Mouse (Mus musculus): Measurements from ENCODE around the gene Zg16. TPM values are rescaled to one million over a fixed set of nuclear protein-coding genes. Genes with fewer than 3 reads are reported as not detected.
"Not testable (repeated sequence)": the region's sequence is repeated elsewhere in the genome, so short reads cannot be mapped to it uniquely, and the experiment has no call there.

Zg16 gene
- polyA plus RNA-seq (2015; fragmentation: Nextera tagmentation; extraction: Ambion mirVana), result not detected in 2 replicates

GRCm38 (mm10) chr7:127087278-127088010 lies at the start of gene Zg16:
Gene Zg16, minus strand, starts transcription at chr7:127087328.
- WGBS, result 80% methylated on average over 6 of the region's 6 CpGs
- not testable (repeated sequence) for H3K36me3 ChIP-seq; H3K4me1 ChIP-seq; H3K9ac ChIP-seq (replicated peaks); H3K27me3 ChIP-seq; ATAC-seq (replicated peaks); H3K27ac ChIP-seq (replicated peaks); H3K9me3 ChIP-seq; H3K4me3 ChIP-seq; H3K4me2 ChIP-seq (replicated peaks)

- Histone ChIP-seq H3K36me3 (no peaks in the 10 kb centered on the region), H3K27me3 (no peaks in the 10 kb centered on the region), H3K9ac (replicated peaks) (no peak overlapping the region), H3K4me1 (no peaks in the 10 kb centered on the region), H3K9me3 (no peaks in the 10 kb centered on the region), H3K4me3 (no peak overlapping the region), H3K4me2 (replicated peaks) (no peak overlapping the region), H3K27ac (replicated peaks) (no peak overlapping the region)
- no peak for ATAC-seq (replicated peaks)
- WGBS, result 84% methylated on average over 22 of the region's 22 CpGs
These were observed 49.3 kb upstream of the Zg16 start for GRCm38 (mm10) chr7:127136181-127137071.

GRCm38 (mm10) chr7:127134821-127135447 lies 47.8 kb upstream of the Zg16 start:
- H3K4me2 ChIP-seq (replicated peaks), result no peak overlapping the region
- no peaks in the 10 kb centered on the region for H3K9me3 ChIP-seq
- H3K27me3 ChIP-seq, result no peaks in the 10 kb centered on the region
- ATAC-seq (replicated peaks), result no peak
- H3K4me3 ChIP-seq, result no peak overlapping the region
- WGBS, result 86% methylated on average over 11 of the region's 11 CpGs
- H3K4me1 ChIP-seq, result no peaks in the 10 kb centered on the region
- H3K27ac ChIP-seq (replicated peaks), result no peak overlapping the region
- H3K36me3 ChIP-seq, result no peaks in the 10 kb centered on the region
- no peak overlapping the region for H3K9ac ChIP-seq (replicated peaks)

GRCm38 (mm10) chr7:127133125-127133524 lies 46.0 kb upstream of the Zg16 start:
- Histone ChIP-seq H3K27me3 (no peaks in the 10 kb centered on the region), H3K4me2 (replicated peaks) (no peak overlapping the region), H3K9me3 (no peaks in the 10 kb centered on the region), H3K36me3 (no peaks in the 10 kb centered on the region), H3K9ac (replicated peaks) (no peak overlapping the region), H3K4me3 (no peak overlapping the region), H3K27ac (replicated peaks) (no peak overlapping the region), H3K4me1 (no peaks in the 10 kb centered on the region; the same call in 1 of the 2 replicates)
- WGBS, result 55% methylated on average over 5 of the region's 5 CpGs
- no peak for ATAC-seq (replicated peaks)

GRCm38 (mm10) chr7:127129638-127130037 lies 42.5 kb upstream of the Zg16 start:
- no peak overlapping the region for H3K4me2 ChIP-seq (replicated peaks)
- no peaks in the 10 kb centered on the region for H3K9me3 ChIP-seq
- H3K9ac ChIP-seq (replicated peaks), result no peak overlapping the region
- no peak overlapping the region for H3K4me3 ChIP-seq
- no peak for ATAC-seq (replicated peaks)
- no peaks in the 10 kb centered on the region; the same call in 1 of the 2 replicates for H3K4me1 ChIP-seq
- no peaks in the 10 kb centered on the region for H3K36me3 ChIP-seq
- no peak overlapping the region for H3K27ac ChIP-seq (replicated peaks)
- WGBS, result 5% methylated on average over 4 of the region's 4 CpGs
- H3K27me3 ChIP-seq, result no peaks in the 10 kb centered on the region

- no peak within 1 kb of the TSS for H3K9ac ChIP-seq (replicated peaks)
These were observed 34.8 kb upstream of the Zg16 start, which contains the start of gene Qprt for GRCm38 (mm10) chr7:127121911-127122270. Gene Qprt, minus strand, starts transcription at chr7:127122226.

GRCm38 (mm10) chr7:127121061-127121910 lies 34.2 kb upstream of the Zg16 start:
- H3K9me3 ChIP-seq, result no peaks in the 10 kb centered on the region
- no peak overlapping the region for H3K9ac ChIP-seq (replicated peaks)
- H3K27me3 ChIP-seq, result peaks cover 18% of the 10 kb centered on the region; the same call in 1 of the 2 replicates
- H3K27ac ChIP-seq (replicated peaks), result no peak overlapping the region
- H3K4me3 ChIP-seq, result no peak overlapping the region
- no peaks in the 10 kb centered on the region for H3K36me3 ChIP-seq
- no peaks in the 10 kb centered on the region for H3K4me1 ChIP-seq
- no peak overlapping the region for H3K4me2 ChIP-seq (replicated peaks)
- no peak for ATAC-seq (replicated peaks)
- WGBS, result 8% methylated on average over 21 of the region's 21 CpGs

More at GRCm38 (mm10) chr7:127121911-127122270, 34.8 kb upstream of the Zg16 start, which contains the start of gene Qprt:
- 14% methylated on average over 7 of the region's 7 CpGs for WGBS
- peaks cover 18% of the 10 kb centered on the region; the same call in 1 of the 2 replicates for H3K27me3 ChIP-seq
- no peak within 1 kb of the TSS for H3K4me2 ChIP-seq (replicated peaks)
- H3K27ac ChIP-seq (replicated peaks), result no peak within 1 kb of the TSS
- no peaks in the 10 kb centered on the region for H3K4me1 ChIP-seq
- H3K4me3 ChIP-seq, result no peak within 1 kb of the TSS
- H3K36me3 ChIP-seq, result no peaks in the 10 kb centered on the region
- no peak for ATAC-seq (replicated peaks)
- no peaks in the 10 kb centered on the region for H3K9me3 ChIP-seq

GRCm38 (mm10) chr7:127118671-127119445 lies 31.7 kb upstream of the Zg16 start:
- no peak overlapping the region for H3K4me2 ChIP-seq (replicated peaks)
- H3K36me3 ChIP-seq, result no peaks in the 10 kb centered on the region
- no peak overlapping the region for H3K27ac ChIP-seq (replicated peaks)
- no peak for ATAC-seq (replicated peaks)
- H3K4me1 ChIP-seq, result peaks cover under 1% of the 10 kb centered on the region; the same call in 1 of the 2 replicates
- no peaks in the 10 kb centered on the region for H3K9me3 ChIP-seq
- peaks cover 18% of the 10 kb centered on the region; the same call in 1 of the 2 replicates for H3K27me3 ChIP-seq
- 62% methylated on average over 14 of the region's 14 CpGs for WGBS
- H3K9ac ChIP-seq (replicated peaks), result no peak overlapping the region
- no peak overlapping the region for H3K4me3 ChIP-seq

GRCm38 (mm10) chr7:127117948-127118347 lies 30.8 kb upstream of the Zg16 start:
- Histone ChIP-seq H3K4me3 (no peak overlapping the region), H3K9me3 (no peaks in the 10 kb centered on the region), H3K27me3 (peaks cover 18% of the 10 kb centered on the region; the same call in 1 of the 2 replicates), H3K4me2 (replicated peaks) (no peak overlapping the region), H3K4me1 (peaks cover 6% of the 10 kb centered on the region; the same call in 1 of the 2 replicates), H3K27ac (replicated peaks) (no peak overlapping the region), H3K36me3 (no peaks in the 10 kb centered on the region), H3K9ac (replicated peaks) (no peak overlapping the region)
- no peak for ATAC-seq (replicated peaks)
- WGBS, result 53% methylated on average over 5 of the region's 5 CpGs

GRCm38 (mm10) chr7:127116331-127116935 lies 29.3 kb upstream of the Zg16 start:
- H3K9me3 ChIP-seq, result no peaks in the 10 kb centered on the region
- H3K27me3 ChIP-seq, result peaks cover 11% of the 10 kb centered on the region; the same call in 1 of the 2 replicates
- no peak overlapping the region for H3K9ac ChIP-seq (replicated peaks)
- H3K4me3 ChIP-seq, result no peak overlapping the region
- 54% methylated on average over 11 of the region's 11 CpGs for WGBS
- no peak overlapping the region for H3K27ac ChIP-seq (replicated peaks)
- no peaks in the 10 kb centered on the region for H3K36me3 ChIP-seq
- ATAC-seq (replicated peaks), result no peak
- peaks cover 6% of the 10 kb centered on the region; the same call in 1 of the 2 replicates for H3K4me1 ChIP-seq
- H3K4me2 ChIP-seq (replicated peaks), result no peak overlapping the region
